Mouse (Mus musculus) MEL (cell line): ENCODE measurements around the gene Treh. TPM values are rescaled to one million over a fixed set of nuclear protein-coding genes. Genes with fewer than 3 reads are reported as not detected.

Experiments
- DNase-seq: peaks from one replicate; pipeline ENCODE4 v3.0.0; 2011; ENCODE audit warnings: low read depth, low spot score
- H3K27ac ChIP-seq: 2 replicates; pipeline ENCODE4 v1.5.1; 2012; ENCODE audit warnings: low read depth, mild to moderate bottlenecking, control low read depth, low read length, moderate library complexity; ENCODE audit not compliant: control insufficient read depth
- H3K27me3 ChIP-seq, 2 experiments: fragments of 150-350 bp in 1 of 2; sonication (generic) in 1 of 2; 2 replicates each; pipeline ENCODE4 v1.6.1; 2012; ENCODE audit warnings: low read length in 2 of 2, mild to moderate bottlenecking in 2 of 2, improper control_type of control experiment in 1 of 2, moderate library complexity in 1 of 2; ENCODE audit not compliant: insufficient read depth in 2 of 2, control insufficient read depth in 1 of 2
- H3K36me3 ChIP-seq, 2 experiments: 2 replicates each; pipeline ENCODE4 v1.6.1; 2012 to 2014; ENCODE audit warnings: low read length in 2 of 2, improper control_type of control experiment in 1 of 2, inconsistent platforms in 1 of 2, mild to moderate bottlenecking in 1 of 2; ENCODE audit not compliant: insufficient read depth in 2 of 2, control insufficient read depth in 1 of 2
- H3K4me1 ChIP-seq, 2 experiments: fragments of 150-350 bp in 1 of 2; sonication (generic) in 1 of 2; 2 replicates each; pipeline ENCODE4 v1.6.1; 2012; ENCODE audit warnings: low read length in 2 of 2, improper control_type of control experiment in 1 of 2, mild to moderate bottlenecking in 1 of 2; ENCODE audit not compliant: insufficient read depth in 2 of 2, control insufficient read depth in 1 of 2
- H3K4me3 ChIP-seq, 2 experiments: fragments of 150-350 bp in 1 of 2; sonication (generic) in 1 of 2; 2 replicates each; pipeline ENCODE4 v1.5.1; 2012; ENCODE audit warnings: low read depth in 2 of 2, low read length in 2 of 2, mild to moderate bottlenecking in 2 of 2, moderate library complexity in 2 of 2, control low read depth in 1 of 2, improper control_type of control experiment in 1 of 2; ENCODE audit not compliant: control insufficient read depth in 1 of 2, insufficient read depth in 1 of 2
- H3K79me2 ChIP-seq: 2 replicates; pipeline ENCODE4 v1.6.1; 2012; ENCODE audit warnings: mild to moderate bottlenecking, low read length, moderate library complexity; ENCODE audit not compliant: control insufficient read depth, poor library complexity, insufficient read depth
- H3K9ac ChIP-seq: 2 replicates; pipeline ENCODE4 v1.6.1; 2012; ENCODE audit warnings: low read depth, mild to moderate bottlenecking, control low read depth, low read length, moderate library complexity; ENCODE audit not compliant: control insufficient read depth, poor library complexity, severe bottlenecking
- H3K9me3 ChIP-seq: fragments of 150-350 bp; sonication (generic); replicated peaks from 2 replicates; pipeline ENCODE4 v1.6.1; 2012; ENCODE audit warnings: mild to moderate bottlenecking, low read length, improper control_type of control experiment, moderate library complexity; ENCODE audit not compliant: insufficient read depth
- CTCF ChIP-seq, 3 experiments: IDR thresholded peaks in 2 of 3; conservative IDR thresholded peaks in 1 of 3; 2 replicates each; pipeline ENCODE4 v1.5.1; 2011 to 2012; ENCODE audit warnings: low read length in 3 of 3, low read depth in 2 of 3, mild to moderate bottlenecking in 2 of 3, improper control_type of control experiment in 1 of 3, inconsistent platforms in 1 of 3, mixed read lengths in 1 of 3, moderate library complexity in 1 of 3; ENCODE audit not compliant: control insufficient read depth in 1 of 3, insufficient read depth in 1 of 3, poor library complexity in 1 of 3, severe bottlenecking in 1 of 3
- EP300 ChIP-seq, 2 experiments: IDR thresholded peaks; 2 replicates each; pipeline ENCODE4 v1.6.1; 2011; ENCODE audit warnings: improper control_type of control experiment in 2 of 2, low read length in 2 of 2, low read depth in 1 of 2, mild to moderate bottlenecking in 1 of 2
- ETS1 ChIP-seq: IDR thresholded peaks from 2 replicates; pipeline ENCODE4 v1.6.1; 2012; ENCODE audit warnings: low read depth, mild to moderate bottlenecking, inconsistent platforms, low read length, improper control_type of control experiment, moderate library complexity
- GATA1 ChIP-seq: IDR thresholded peaks from 2 replicates; pipeline ENCODE4 v1.6.1; 2011; ENCODE audit warnings: low read depth, low read length, improper control_type of control experiment
- MAFK ChIP-seq: IDR thresholded peaks from 2 replicates; pipeline ENCODE4 v1.6.1; 2011; ENCODE audit warnings: low read depth, mild to moderate bottlenecking, low read length, improper control_type of control experiment, borderline replicate concordance
- MAZ ChIP-seq: IDR thresholded peaks from 2 replicates; pipeline ENCODE4 v1.6.1; 2012; ENCODE audit warnings: low read depth, mild to moderate bottlenecking, inconsistent platforms, low read length, improper control_type of control experiment
- MXI1 ChIP-seq: IDR thresholded peaks from 2 replicates; pipeline ENCODE4 v1.6.1; 2011; ENCODE audit warnings: mild to moderate bottlenecking, low read depth, low read length, improper control_type of control experiment
- MYC ChIP-seq: IDR thresholded peaks from 2 replicates; pipeline ENCODE4 v1.6.1; 2011; ENCODE audit warnings: low read depth, mild to moderate bottlenecking, low read length, improper control_type of control experiment, moderate library complexity
- RAD21 ChIP-seq: IDR thresholded peaks from 2 replicates; pipeline ENCODE4 v1.6.1; 2011; ENCODE audit warnings: mild to moderate bottlenecking, low read depth, low read length, improper control_type of control experiment
- RCOR1 ChIP-seq: IDR thresholded peaks from 2 replicates; pipeline ENCODE4 v1.6.1; 2012; ENCODE audit warnings: low read depth, mild to moderate bottlenecking, inconsistent platforms, low read length, improper control_type of control experiment
- SIN3A ChIP-seq: IDR thresholded peaks from 2 replicates; pipeline ENCODE4 v1.6.1; 2012; ENCODE audit warnings: low read length, improper control_type of control experiment, inconsistent platforms
- SMC3 ChIP-seq: IDR thresholded peaks from 2 replicates; pipeline ENCODE4 v1.6.1; 2011; ENCODE audit warnings: low read depth, low read length, improper control_type of control experiment
- ZC3H11A ChIP-seq: IDR thresholded peaks from 2 replicates; pipeline ENCODE4 v1.6.1; 2012; ENCODE audit warnings: low read depth, mild to moderate bottlenecking, inconsistent platforms, low read length, improper control_type of control experiment
- ZMIZ1 ChIP-seq: IDR thresholded peaks from 2 replicates; pipeline ENCODE4 v1.6.1; 2012; ENCODE audit warnings: low read depth, mild to moderate bottlenecking, inconsistent platforms, low read length, improper control_type of control experiment, moderate library complexity
- ZNF384 ChIP-seq: IDR thresholded peaks from 2 replicates; pipeline ENCODE4 v1.6.1; 2012; ENCODE audit warnings: low read depth, mild to moderate bottlenecking, inconsistent platforms, low read length, improper control_type of control experiment
- polyA plus RNA-seq, 2 experiments: library from polyadenylated mRNA; stranded (reverse) in 1 of 2; unstranded in 1 of 2; fragments of >175 nt in 1 of 2; fragments of >200 nt in 1 of 2; gene quantifications; 2 replicates each; pipeline versions ENCODE4 v1.2.1 to v1.2.4; 2012; ENCODE audit warnings: low replicate concordance in 2 of 2, low read depth in 1 of 2; ENCODE audit not compliant: insufficient read length in 2 of 2, insufficient read depth in 1 of 2, missing spikeins in 1 of 2
- total RNA-seq: library from RNA; depleted of rRNA; stranded (reverse); fragments of 300-350 nt; gene quantifications from 2 replicates; pipeline ENCODE4 v1.2.3, GENCODE M21; 2012

Treh gene
- total and polyA plus RNA-seq, 3 experiments: not detected

DNA sequence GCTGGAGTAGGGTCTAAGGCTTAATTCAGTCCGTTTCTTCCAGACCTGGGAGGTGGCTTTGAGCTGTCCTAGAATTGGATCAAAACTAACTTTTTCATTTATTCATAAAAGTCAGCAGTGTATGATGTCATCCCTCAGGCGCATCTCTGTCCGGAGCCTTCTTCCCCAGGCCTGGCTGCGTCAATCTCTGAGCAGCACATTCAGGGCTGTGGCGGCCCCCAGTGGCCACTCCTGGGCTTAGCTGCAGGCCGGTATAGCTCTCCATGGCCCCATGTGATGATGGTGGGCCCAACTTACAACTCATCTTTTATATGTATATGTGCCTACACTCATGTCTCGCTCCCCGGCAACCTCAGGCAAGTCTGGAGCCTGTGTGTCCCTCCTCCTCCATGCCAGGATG lies 21.0 kb upstream of the Treh start:
- Histone ChIP-seq H3K4me3 (no peak overlapping the region), H3K9me3 (no peaks in the 10 kb centered on the region), H3K36me3 (no peaks in the 10 kb centered on the region), H3K27ac (no peak overlapping the region), H3K4me1 (no peaks in the 10 kb centered on the region), H3K9ac (no peak overlapping the region), H3K79me2 (no peaks in the 10 kb centered on the region; the same call in 1 of the 2 replicates), H3K27me3 (no peaks in the 10 kb centered on the region)
- peak; percentile 74 for DNase-seq
- TF ChIP-seq RCOR1: 0 out of 2 replicates have a peak, but pooled peaks have one; percentile 22
- TF ChIP-seq MAFK: no peak
- TF ChIP-seq SIN3A: peak; percentile 35; the same call in 1 of the 2 replicates
- TF ChIP-seq SMC3: peak; percentile 93
- TF ChIP-seq CTCF (IDR thresholded peaks at IDR 0.05 in 2 of 3, conservative IDR thresholded peaks at IDR 0.05 in 1 of 3; ENCODE audit: control insufficient read depth in 1 of 3, insufficient read depth in 1 of 3, low read depth in 2 of 3, low read length in 3 of 3, poor library complexity in 1 of 3, severe bottlenecking in 1 of 3): peak; percentile 55 to 98 (median 98)
- peak; percentile 97 for TF ChIP-seq RAD21
- peak; percentile 95 for TF ChIP-seq ZC3H11A
- TF ChIP-seq ZMIZ1: no peak
- TF ChIP-seq MAZ: peak; percentile 47; the same call in 1 of the 2 replicates

DNA sequence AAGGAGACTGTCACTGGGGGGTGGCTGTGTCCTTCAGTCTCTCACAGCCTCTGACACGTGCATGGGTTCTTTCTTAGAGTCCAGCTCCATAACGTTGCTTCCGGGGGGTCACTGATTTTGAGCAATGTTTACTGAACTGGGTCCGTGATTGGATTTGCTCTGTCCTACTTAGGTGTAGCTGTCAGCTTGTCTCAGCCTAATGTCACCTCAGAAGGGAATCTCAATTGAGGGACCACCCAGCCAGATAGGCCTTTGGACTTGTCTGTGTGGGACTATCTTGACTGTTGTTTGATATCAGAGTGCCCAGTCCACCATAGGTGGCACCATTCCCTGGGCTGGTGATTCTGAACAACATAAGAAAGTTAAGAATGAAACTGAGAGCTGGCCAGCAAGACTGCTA lies 19.1 kb upstream of the Treh start:
- H3K9ac ChIP-seq: no peak overlapping the region
- DNase-seq: no peak
- no peak overlapping the region for H3K4me3 ChIP-seq
- no peak overlapping the region for H3K27ac ChIP-seq
- H3K36me3 ChIP-seq: no peaks in the 10 kb centered on the region
- H3K79me2 ChIP-seq: no peaks in the 10 kb centered on the region; the same call in 1 of the 2 replicates
- no peaks in the 10 kb centered on the region for H3K27me3 ChIP-seq
- H3K9me3 ChIP-seq: no peaks in the 10 kb centered on the region
- TF ChIP-seq MXI1 (no peak), MYC (no peak), EP300 (IDR thresholded peaks at IDR 0.05; ENCODE audit: low read depth in 1 of 2, low read length in 2 of 2) (no peak), RCOR1 (no peak), SMC3 (no peak), ZNF384 (no peak), GATA1 (no peak), ETS1 (no peak)
- no peaks in the 10 kb centered on the region for H3K4me1 ChIP-seq
